Mouse (Mus musculus) liver, adult 2 months (tissue): Measurements from ENCODE around the gene Wdr53. TPM values are rescaled to one million over a fixed set of nuclear protein-coding genes. Genes with fewer than 3 reads are reported as not detected.
"Not testable (repeated sequence)": the region's sequence is repeated elsewhere in the genome, so short reads cannot be mapped to it uniquely, and the experiment has no call there.

Source experiments
- DNase-seq: peaks from one replicate; pipeline ENCODE4 v3.0.0-alpha.2; 2011; ENCODE audit warnings: low read depth, low spot score; ENCODE audit errors: extremely low read depth
- H3K27ac ChIP-seq: fragments of 200-500 bp; replicated peaks from 2 replicates; pipeline ENCODE4 v1.5.1; 2012; ENCODE audit warnings: low read depth, mild to moderate bottlenecking, control low read depth, inconsistent platforms, low read length; ENCODE audit not compliant: insufficient read depth
- H3K27me3 ChIP-seq: fragments of 200-500 bp; 2 replicates; pipeline ENCODE4 v1.6.1; 2012; ENCODE audit warnings: mild to moderate bottlenecking, moderate library complexity, low read length, inconsistent platforms; ENCODE audit not compliant: control insufficient read depth, insufficient read depth
- H3K36me3 ChIP-seq: fragments of 200-500 bp; 2 replicates; pipeline ENCODE4 v1.6.1; 2012; ENCODE audit warnings: low read length, inconsistent platforms; ENCODE audit not compliant: control insufficient read depth, insufficient read depth
- H3K4me1 ChIP-seq: fragments of 200-500 bp; 2 replicates; pipeline ENCODE4 v1.6.1; 2011; ENCODE audit warnings: low read length; ENCODE audit not compliant: control insufficient read depth, insufficient read depth
- H3K4me3 ChIP-seq: fragments of 200-500 bp; 2 replicates; pipeline ENCODE4 v1.5.1; 2011; ENCODE audit warnings: low read depth, mild to moderate bottlenecking, control low read depth, low read length, moderate library complexity; ENCODE audit not compliant: insufficient read depth
- H3K79me2 ChIP-seq: fragments of 200-500 bp; 2 replicates; pipeline ENCODE4 v1.6.1; 2012; ENCODE audit warnings: inconsistent platforms, mild to moderate bottlenecking, low read length, moderate library complexity; ENCODE audit not compliant: control insufficient read depth, insufficient read depth
- H3K9ac ChIP-seq: fragments of 200-500 bp; 2 replicates; pipeline ENCODE4 v1.6.1; 2012; ENCODE audit warnings: low read depth, mild to moderate bottlenecking, control low read depth, inconsistent platforms, low read length
- CTCF ChIP-seq: fragments of 200-500 bp; IDR thresholded peaks from 2 replicates; pipeline ENCODE4 v1.5.1; 2011; ENCODE audit warnings: low read depth, low read length, control low read depth
- POLR2A ChIP-seq: fragments of 200-500 bp; IDR thresholded peaks from 2 replicates; pipeline ENCODE4 v1.6.1; 2011; ENCODE audit warnings: low read length, control low read depth; ENCODE audit not compliant: insufficient read depth; ENCODE audit errors: extremely low read depth
- WGBS: fragments of 180-500 bp; shearing (Covaris S2); methylation state at CpG from one replicate; pipeline ENCODE4 v1.1.7; 2018; 5-methylcytosine and 5-hydroxymethylcytosine counted together
- polyA plus RNA-seq: library from polyadenylated mRNA; depleted of rRNA; stranded (reverse); fragments of >200 nt; gene quantifications from 2 replicates; pipeline ENCODE4 v1.2.3, GENCODE M21; 2012
- total RNA-seq: library from RNA; depleted of rRNA; stranded (reverse); fragments of >200 nt; gene quantifications from 2 replicates; pipeline ENCODE4 v1.2.3, GENCODE M21; 2014

Gene Wdr53
- total and polyA plus RNA-seq, 2 experiments: 4.1 to 14.6 TPM

DNA sequence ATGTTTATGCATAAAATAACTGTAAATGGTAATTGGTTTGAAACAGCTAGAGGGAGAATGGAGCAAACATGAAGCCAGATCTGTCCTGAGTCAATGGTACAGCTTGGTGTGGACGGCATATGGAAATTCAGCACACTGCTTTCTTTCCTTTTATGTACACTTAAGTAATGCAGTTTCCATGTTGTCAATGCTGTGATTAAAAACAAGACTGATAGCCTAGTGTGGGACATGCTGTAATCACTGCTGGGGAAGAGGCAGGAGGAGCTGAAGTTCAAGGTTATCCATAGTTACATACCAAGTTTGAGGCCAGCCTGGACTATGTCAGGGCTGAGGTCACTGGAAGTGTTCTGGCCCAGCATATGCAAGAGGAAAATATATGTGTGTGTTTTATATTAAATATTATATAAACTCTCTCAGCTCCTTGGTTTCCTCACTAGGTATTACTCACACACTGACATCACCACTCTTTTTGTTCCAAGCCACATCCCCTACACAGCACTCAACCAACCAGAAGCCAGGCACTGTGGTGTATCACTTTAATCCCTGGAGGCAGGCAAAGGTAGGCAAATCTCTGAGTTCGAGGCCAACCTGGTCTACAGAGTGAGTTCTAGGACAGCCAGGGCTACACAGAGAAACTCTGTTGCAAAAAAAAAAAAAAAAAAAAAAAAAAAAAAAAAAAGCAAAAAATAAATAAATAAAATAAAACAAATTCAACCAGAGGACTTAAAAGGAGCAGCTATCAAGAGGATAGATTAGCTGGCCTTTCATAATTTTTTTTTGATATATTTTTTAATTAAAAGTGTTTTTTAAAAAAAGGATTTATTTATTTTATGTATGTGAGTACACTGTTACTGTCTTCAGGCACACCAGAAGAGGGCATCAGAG lies 7.4 kb upstream of the Wdr53 start:
- Histone ChIP-seq H3K4me3 (no peak overlapping the region), H3K27ac (no peak overlapping the region), H3K27me3 (no peaks in the 10 kb centered on the region), H3K9ac (no peak overlapping the region), H3K4me1 (no peaks in the 10 kb centered on the region), H3K36me3 (peaks cover 6% of the 10 kb centered on the region), H3K79me2 (peaks cover 5% of the 10 kb centered on the region; the same call in 1 of the 2 replicates)
- WGBS: 92% methylated on average over 2 of the region's 2 CpGs
- TF ChIP-seq CTCF: no peak
- no peak for TF ChIP-seq POLR2A
- DNase-seq: peak; percentile 4

DNA sequence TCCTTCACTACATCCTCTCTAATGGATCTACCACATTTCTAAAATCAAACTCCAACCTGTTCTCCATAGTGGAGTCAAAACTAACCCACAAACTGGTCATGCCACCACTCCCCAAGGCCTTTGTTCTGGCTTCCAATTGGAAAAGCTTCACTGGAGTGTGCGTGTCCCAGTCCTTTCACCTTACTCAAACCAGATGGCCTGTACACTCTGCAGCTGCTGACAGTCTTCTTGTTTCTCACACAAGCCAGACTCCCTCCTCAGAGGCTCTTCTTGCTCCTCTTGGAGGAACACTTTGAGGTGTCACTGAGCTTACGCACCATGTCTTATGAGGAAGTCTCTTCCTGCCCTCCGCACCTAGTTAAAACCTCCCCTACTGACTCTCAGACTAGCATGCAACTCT lies 3.1 kb upstream of the Wdr53 start:
- no peak for TF ChIP-seq CTCF
- no peaks in the 10 kb centered on the region for H3K36me3 ChIP-seq
- peaks cover 9% of the 10 kb centered on the region for H3K4me1 ChIP-seq
- 91% methylated on average over 3 of the region's 3 CpGs for WGBS
- no peaks in the 10 kb centered on the region for H3K27me3 ChIP-seq
- peaks cover 8% of the 10 kb centered on the region; the same call in 1 of the 2 replicates for H3K79me2 ChIP-seq
- no peak overlapping the region for H3K9ac ChIP-seq
- H3K27ac ChIP-seq: no peak overlapping the region
- H3K4me3 ChIP-seq: no peak overlapping the region
- DNase-seq: no peak

DNA sequence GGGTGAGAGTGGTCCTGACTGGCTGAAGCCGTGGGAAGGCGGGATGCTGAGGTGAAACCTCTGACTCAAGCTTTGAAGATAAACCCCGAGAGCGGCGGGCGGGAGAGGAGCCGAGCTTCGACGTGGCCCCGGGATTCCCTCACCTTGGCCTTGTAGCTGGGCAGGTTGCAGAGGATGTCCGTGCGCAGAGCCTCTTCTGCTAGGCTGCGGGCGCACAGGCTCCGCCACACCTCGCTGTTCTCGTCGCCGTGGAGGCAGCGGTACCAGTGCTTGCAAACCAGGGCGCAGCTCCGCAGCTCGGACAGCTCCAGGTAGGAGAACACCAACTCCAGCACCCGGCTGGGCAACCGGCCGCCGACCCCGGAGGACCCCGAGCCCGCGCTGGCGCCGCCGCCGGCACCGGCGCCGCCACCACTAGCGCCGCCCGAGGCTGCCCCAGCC lies 656 bp upstream of the Wdr53 start:
- TF ChIP-seq POLR2A: no peak
- TF ChIP-seq CTCF: no peak
- Histone ChIP-seq H3K4me3 (peak overlapping the region; percentile 85), H3K4me1 (peaks cover 9% of the 10 kb centered on the region), H3K27me3 (no peaks in the 10 kb centered on the region), H3K9ac (peak overlapping the region; percentile 79), H3K36me3 (no peaks in the 10 kb centered on the region), H3K27ac (peak overlapping the region; percentile 22), H3K79me2 (peaks cover 8% of the 10 kb centered on the region; the same call in 1 of the 2 replicates)
- WGBS: under 1% methylated on average over 32 of the region's 41 CpGs
- peak; percentile 29 for DNase-seq

DNA sequence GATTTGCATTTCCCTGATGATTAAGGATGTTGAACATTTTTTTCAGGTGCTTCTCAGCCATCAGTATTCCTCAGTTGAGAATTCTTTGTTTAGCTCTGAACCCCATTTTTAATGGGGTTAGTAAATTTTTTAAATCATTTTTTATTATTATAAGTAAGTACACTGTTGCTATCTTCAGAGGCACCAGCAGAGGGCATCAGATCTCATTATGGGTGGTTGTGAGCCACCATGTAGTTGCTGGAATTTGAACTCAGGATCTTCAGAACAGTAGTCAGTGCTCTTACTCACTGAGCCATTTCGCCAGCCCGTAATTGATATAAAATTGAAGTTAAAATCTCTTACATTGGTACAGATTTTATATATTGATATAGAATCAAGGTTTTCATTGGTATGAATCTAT lies 17.2 kb downstream of the Wdr53 start:
- H3K27me3 ChIP-seq, H3K4me1 ChIP-seq, H3K79me2 ChIP-seq, H3K9ac ChIP-seq, H3K4me3 ChIP-seq, H3K27ac ChIP-seq, H3K36me3 ChIP-seq: not testable (repeated sequence)
- 82% methylated on average over 2 of the region's 2 CpGs for WGBS
- DNase-seq: peak; percentile 30

DNA sequence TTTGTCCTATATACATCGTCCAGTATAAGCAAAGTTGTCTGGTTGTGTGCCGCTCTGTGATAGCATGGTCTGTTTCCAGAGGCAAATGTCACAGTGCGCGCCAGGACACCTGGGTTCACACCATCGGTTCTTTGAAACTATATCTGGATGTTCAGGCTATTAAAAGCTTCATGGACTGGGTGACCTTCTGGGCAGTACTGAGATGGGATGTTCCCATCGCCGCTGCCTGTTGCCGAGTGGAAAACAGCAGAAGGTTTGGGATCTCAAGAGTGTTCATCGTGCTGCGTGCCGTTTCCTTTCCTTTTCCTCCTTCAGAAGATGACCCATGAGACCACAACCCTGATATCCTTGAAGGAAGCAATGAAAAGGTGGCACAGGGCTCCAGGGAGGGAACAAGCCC lies 24.3 kb downstream of the Wdr53 start, which contains the start of gene Smco1:
Smco1 (plus strand) TSS at position 178 of the 400 bp plus-strand sequence.
- no peaks in the 10 kb centered on the region for H3K27me3 ChIP-seq
- no peaks in the 10 kb centered on the region for H3K79me2 ChIP-seq
- H3K4me1 ChIP-seq: no peaks in the 10 kb centered on the region
- H3K36me3 ChIP-seq: no peaks in the 10 kb centered on the region
- no peak for TF ChIP-seq CTCF
- no peak for TF ChIP-seq POLR2A
- no peak within 1 kb of the TSS for H3K27ac ChIP-seq
- no peak for DNase-seq
- no peak within 1 kb of the TSS for H3K9ac ChIP-seq
- H3K4me3 ChIP-seq: no peak within 1 kb of the TSS
- 82% methylated on average over 11 of the region's 11 CpGs for WGBS

DNA sequence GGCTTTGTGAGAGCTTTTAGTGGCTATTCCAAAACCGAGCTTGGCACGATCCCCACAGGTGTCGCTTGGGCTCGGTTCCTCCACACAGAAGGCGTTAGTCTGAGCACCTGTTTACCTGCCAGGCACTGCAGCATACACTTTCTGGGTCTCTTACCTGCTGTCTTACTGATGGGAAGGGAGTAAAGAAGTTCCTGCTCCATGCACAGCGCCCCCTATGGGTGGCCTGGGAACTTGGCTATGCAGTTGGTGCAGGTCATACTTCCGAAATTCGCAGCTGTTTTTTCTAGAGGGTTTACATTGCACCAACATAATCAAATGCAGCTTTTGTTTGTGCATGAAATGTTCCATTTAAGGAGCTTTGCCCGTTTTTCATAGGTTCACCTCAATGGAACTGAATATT lies 26.3 kb downstream of the Wdr53 start:
- peak; percentile 71 for TF ChIP-seq CTCF
- no peak for TF ChIP-seq POLR2A
- no peak for DNase-seq

More for the DNA sequence above, 26.3 kb downstream of the Wdr53 start:
- no peaks in the 10 kb centered on the region for H3K36me3 ChIP-seq
- H3K4me1 ChIP-seq: peaks cover 2% of the 10 kb centered on the region
- no peaks in the 10 kb centered on the region for H3K27me3 ChIP-seq
- no peaks in the 10 kb centered on the region; the same call in 1 of the 2 replicates for H3K79me2 ChIP-seq
- H3K9ac ChIP-seq: no peak overlapping the region
- H3K27ac ChIP-seq: no peak overlapping the region
- 66% methylated on average over 9 of the region's 9 CpGs for WGBS
- no peak overlapping the region for H3K4me3 ChIP-seq
